ENCODE assay signal across 9 mouse cellular contexts in genomic region chr17:25828223-25828594, GRCm38 (mm10). TPM values are rescaled to one million over a fixed set of nuclear protein-coding genes. Genes with fewer than 3 reads are reported as not detected.
A peak's percentile ranks its signal among the peaks of the same experiment; 100 is the strongest.
DNase-seq lines count a peak whose midpoint lies in the region; ATAC-seq and TF ChIP-seq lines count a peak whose summit lies in the region.
"Had no signal": no experiment of that assay in that cellular context is flagged by ENCODE, and none has a peak within 500 bp of the region (broad histone marks: within the 10 kb centered on the region; RNA-seq: fewer than 3 reads in every experiment).

No protein-coding gene starts in this region.

- ATAC-seq in heart, embryonic 11.5 days (replicated peaks; ENCODE audit: insufficient number of reproducible peaks, low FRiP score, low TSS enrichment): no peak

- peaks cover 59% of the 10 kb centered on the region for H3K79me2 ChIP-seq in macrophage (ENCODE audit: inconsistent target)

- H3K9ac ChIP-seq in heart, embryonic 11.5 days (ENCODE audit: low read depth, low read length): peak overlapping the region; percentile 30; the same call in 1 of the 2 replicates

- no peak for TF ChIP-seq CTCF in E14TG2a.4 (conservative IDR thresholded peaks at IDR 0.05; ENCODE audit: low read length)

- H3K4me2 ChIP-seq in heart, embryonic 11.5 days: peak overlapping the region; percentile 83

- H3K27ac ChIP-seq in heart, embryonic 11.5 days (ENCODE audit: low read depth, low read length): peak overlapping the region; percentile 84; the same call in 1 of the 2 replicates
- peak overlapping the region; percentile 95 for H3K27ac ChIP-seq in hindbrain, embryonic 10.5 days
- no peak overlapping the region for H3K27ac ChIP-seq in macrophage

- no peak for DNase-seq in heart, postnatal 4 days
- no peak for DNase-seq in hindbrain, embryonic 10.5 days (ENCODE audit: low spot score)
- DNase-seq in ovary, postnatal 10 days (ENCODE audit: low spot score): no peak
- no peak for DNase-seq in spleen, postnatal 10 days (ENCODE audit: low spot score in 2 of 2)
- no peak for DNase-seq in ovary, postnatal 14 days (ENCODE audit: low spot score)

- peaks cover 45% of the 10 kb centered on the region for H3K4me1 ChIP-seq in heart, embryonic 11.5 days (ENCODE audit: control insufficient read depth, insufficient read depth, low read length)
- H3K4me1 ChIP-seq in E14TG2a.4 (replicated peaks; ENCODE audit: low read depth, low read length): peaks cover 83% of the 10 kb centered on the region
- peaks cover 86% of the 10 kb centered on the region for H3K4me1 ChIP-seq in hindbrain, embryonic 10.5 days (replicated peaks)

- H3K4me3 ChIP-seq in heart, embryonic 11.5 days (ENCODE audit: low read depth, low read length): peak overlapping the region; percentile 69
- peak overlapping the region; percentile 95 for H3K4me3 ChIP-seq in E14TG2a.4 (replicated peaks; ENCODE audit: low read length)
- H3K4me3 ChIP-seq in hindbrain, embryonic 10.5 days: peak overlapping the region; percentile 73
- H3K4me3 ChIP-seq in macrophage (ENCODE audit: inconsistent target): peak overlapping the region; percentile 64; the same call in 1 of the 2 replicates

- 85% methylated on average over 8 of the region's 8 CpGs for WGBS in heart, embryonic 11.5 days (ENCODE audit: insufficient replicate concordance)
- 87% methylated on average over 8 of the region's 8 CpGs for WGBS in hindbrain, embryonic 10.5 days
- WGBS in macrophage (ENCODE audit: missing documents): 92% methylated on average over 8 of the region's 8 CpGs

- H3K9me3 ChIP-seq in heart, embryonic 11.5 days (replicated peaks; ENCODE audit: control insufficient read depth, low read length): no peaks in the 10 kb centered on the region
- no peaks in the 10 kb centered on the region for H3K9me3 ChIP-seq in E14TG2a.4 (ENCODE audit: low read length)
- no peaks in the 10 kb centered on the region for H3K9me3 ChIP-seq in hindbrain, embryonic 10.5 days

- no peaks in the 10 kb centered on the region for H3K27me3 ChIP-seq in heart, embryonic 11.5 days (ENCODE audit: control insufficient read depth, insufficient read depth, low read length)
- H3K27me3 ChIP-seq in E14TG2a.4 (ENCODE audit: insufficient read depth, low read length): no peaks in the 10 kb centered on the region
- no peaks in the 10 kb centered on the region for H3K27me3 ChIP-seq in hindbrain, embryonic 10.5 days (ENCODE audit: insufficient read depth, poor library complexity, severe bottlenecking)
- H3K27me3 ChIP-seq: CH12.LX had no signal

- peaks cover 27% of the 10 kb centered on the region for H3K36me3 ChIP-seq in heart, embryonic 11.5 days (ENCODE audit: control insufficient read depth, insufficient read depth, low read length)
- H3K36me3 ChIP-seq in E14TG2a.4 (ENCODE audit: insufficient read depth, low read length) (peaks cover 65% of the 10 kb centered on the region), macrophage (ENCODE audit: inconsistent target) (peaks cover 26% of the 10 kb centered on the region; the same call in 1 of the 2 replicates)
- peaks cover 60% of the 10 kb centered on the region for H3K36me3 ChIP-seq in hindbrain, embryonic 10.5 days

RNA-seq across cellular contexts. Expression of gene Jmjd8, which starts 0.5 kb away (rescaled TPM):
- 30.9 and 42.6 TPM in 2 replicates for polyA plus RNA-seq in heart, embryonic 11.5 days (2014; fragmentation: Nextera tagmentation; extraction: Ambion mirVana)
- total RNA-seq in heart, postnatal 4 days (2021): 10 to 100 TPM; 34.7 to 37.4 TPM
- 51.5 and 64.3 TPM in 2 replicates for polyA plus RNA-seq in hindbrain, embryonic 10.5 days (2016; fragmentation: Nextera tagmentation; extraction: Ambion mirVana)
- 10 to 100 TPM in 12 of 26 experiments, 1 to 10 TPM in 14; 1.8 to 31.3 (median 9.4) TPM for total RNA-seq in macrophage (2018; cell fraction: chromatin; rRNA removed)
- 10 to 100 TPM; 11.9 to 18.8 (median 14.4) TPM for total RNA-seq in macrophage (2018; cell fraction: cytosol; rRNA removed)
- 10 to 100 TPM in 20 of 26 experiments, 1 to 10 TPM in 6; 3.6 to 28.7 (median 13.0) TPM for total RNA-seq in macrophage (2018; cell fraction: nucleus; rRNA removed)
- polyA plus RNA-seq in macrophage (2018): 15.2 to 28.3 TPM (median 18.9 TPM) in 3 replicates

RNA-seq across cellular contexts. Expression of gene Wdr24, which starts 4.8 kb away (rescaled TPM):
- polyA plus RNA-seq in heart, embryonic 11.5 days (2014; fragmentation: Nextera tagmentation; extraction: Ambion mirVana): 14.4 and 17.7 TPM in 2 replicates
- total RNA-seq in heart, postnatal 4 days (2021): 10 to 100 TPM in 1 of 2 experiments, 1 to 10 TPM in 1; 10.0 to 12.3 TPM
- 30.1 and 30.7 TPM in 2 replicates for polyA plus RNA-seq in hindbrain, embryonic 10.5 days (2016; fragmentation: Nextera tagmentation; extraction: Ambion mirVana)
- total RNA-seq in macrophage (2018; cell fraction: chromatin; rRNA removed): 10 to 100 TPM; 16.9 to 70.7 (median 36.9) TPM
- 10 to 100 TPM in 19 of 26 experiments, 1 to 10 TPM in 7; 6.7 to 16.5 (median 12.5) TPM for total RNA-seq in macrophage (2018; cell fraction: cytosol; rRNA removed)
- 10 to 100 TPM; 14.9 to 41.3 (median 25.4) TPM for total RNA-seq in macrophage (2018; cell fraction: nucleus; rRNA removed)
- 8.8 to 13.8 TPM (median 9.0 TPM) in 3 replicates for polyA plus RNA-seq in macrophage (2018)

RNA-seq across cellular contexts. Expression of gene Stub1, which starts 5.0 kb away (rescaled TPM):
- 292 and 322 TPM in 2 replicates for polyA plus RNA-seq in heart, embryonic 11.5 days (2014; fragmentation: Nextera tagmentation; extraction: Ambion mirVana)
- 100 to 1,000 TPM; 149 to 158 TPM for total RNA-seq in heart, postnatal 4 days (2021)
- 360 and 390 TPM in 2 replicates for polyA plus RNA-seq in hindbrain, embryonic 10.5 days (2016; fragmentation: Nextera tagmentation; extraction: Ambion mirVana)
- total RNA-seq in macrophage (2018; cell fraction: chromatin; rRNA removed): 100 to 1,000 TPM in 8 of 26 experiments, 10 to 100 TPM in 18; 45.5 to 135 (median 79.3) TPM
- total RNA-seq in macrophage (2018; cell fraction: cytosol; rRNA removed): 100 to 1,000 TPM in 2 of 26 experiments, 10 to 100 TPM in 24; 54.9 to 108 (median 75.5) TPM
- 100 to 1,000 TPM in 7 of 26 experiments, 10 to 100 TPM in 19; 52.1 to 180 (median 83.0) TPM for total RNA-seq in macrophage (2018; cell fraction: nucleus; rRNA removed)
- 74.2 to 109 TPM (median 78.5 TPM) in 3 replicates for polyA plus RNA-seq in macrophage (2018)

RNA-seq across cellular contexts. Expression of gene Rhbdl1, which starts 8.9 kb away (rescaled TPM):
- 1.9 and 2.5 TPM in 2 replicates for polyA plus RNA-seq in heart, embryonic 11.5 days (2014; fragmentation: Nextera tagmentation; extraction: Ambion mirVana)
- total RNA-seq in heart, postnatal 4 days (2021): 1 to 10 TPM; 2.0 to 2.5 TPM
- polyA plus RNA-seq in hindbrain, embryonic 10.5 days (2016; fragmentation: Nextera tagmentation; extraction: Ambion mirVana): 1.7 and 3.1 TPM in 2 replicates
- total RNA-seq in macrophage (2018; cell fraction: chromatin; rRNA removed): 1 to 10 TPM in 25 of 26 experiments, not detected in 1; 1.1 to 9.6 (median 4.7) TPM
- total RNA-seq in macrophage (2018; cell fraction: cytosol; rRNA removed): under 1 TPM in 15 of 26 experiments, not detected in 11; 0.09 to 0.36 (median 0.17) TPM
- 1 to 10 TPM in 22 of 26 experiments, under 1 TPM in 3, not detected in 1; 0.65 to 7.6 (median 2.8) TPM for total RNA-seq in macrophage (2018; cell fraction: nucleus; rRNA removed)
- polyA plus RNA-seq in macrophage (2018): 0.16 to 0.97 TPM in 2 of 3 replicates, not detected in the other

RNA-seq across cellular contexts. Expression of gene Gm20683, which starts 13.4 kb away (rescaled TPM):
- polyA plus RNA-seq in heart, embryonic 11.5 days (2014; fragmentation: Nextera tagmentation; extraction: Ambion mirVana): 0.70 and 1.1 TPM in 2 replicates
- total RNA-seq in heart, postnatal 4 days (2021): 1 to 10 TPM; 1.8 to 2.6 TPM
- polyA plus RNA-seq in hindbrain, embryonic 10.5 days (2016; fragmentation: Nextera tagmentation; extraction: Ambion mirVana): 1.5 and 3.1 TPM in 2 replicates
- total RNA-seq in macrophage (2018; cell fraction: chromatin; rRNA removed): 10 to 100 TPM in 5 of 26 experiments, 1 to 10 TPM in 20, under 1 TPM in 1; 0.62 to 15.8 (median 6.3) TPM
- total RNA-seq in macrophage (2018; cell fraction: cytosol; rRNA removed): under 1 TPM in 21 of 26 experiments, not detected in 5; 0.03 to 0.96 (median 0.28) TPM
- 1 to 10 TPM; 1.1 to 9.6 (median 3.3) TPM for total RNA-seq in macrophage (2018; cell fraction: nucleus; rRNA removed)
- 0.09 to 1.1 TPM (median 0.43 TPM) in 3 replicates for polyA plus RNA-seq in macrophage (2018)
